Mouse (Mus musculus): Measurements from ENCODE around the gene Gm42906. TPM values are rescaled to one million over a fixed set of nuclear protein-coding genes. Genes with fewer than 3 reads are reported as not detected.

The Gm42906 gene
- polyA plus RNA-seq (2015; fragmentation: Illumina TruSeq; extraction: RNeasy Lipid Tissue Mini Kit (QIAGEN cat#74804); ENCODE audit: insufficient read depth, low read depth, low replicate concordance), result not detected

GRCm38 (mm10) chr5:151428113-151428756 lies at the start of gene Gm42906:
Gene Gm42906, minus strand, starts transcription at chr5:151428163.

GRCm38 (mm10) chr5:151233400-151234031 lies 194.4 kb downstream of the Gm42906 start, which contains the start of gene Stard13:
Gene Stard13, minus strand, starts transcription at chr5:151233836.

Other genes starting within 250 kb of the Gm42906 start
- gene Stard13, start 194.3 kb downstream of the Gm42906 start, polyA plus RNA-seq (2015; fragmentation: Illumina TruSeq; extraction: RNeasy Lipid Tissue Mini Kit (QIAGEN cat#74804); ENCODE audit: insufficient read depth, low read depth, low replicate concordance), result 14.1 TPM
- not detected for gene Vmn2r18, start 177.9 kb upstream of the Gm42906 start, polyA plus RNA-seq (2015; fragmentation: Illumina TruSeq; extraction: RNeasy Lipid Tissue Mini Kit (QIAGEN cat#74804); ENCODE audit: insufficient read depth, low read depth, low replicate concordance)
- 2.8 TPM for gene Rfc3, start 223.1 kb upstream of the Gm42906 start, polyA plus RNA-seq (2015; fragmentation: Illumina TruSeq; extraction: RNeasy Lipid Tissue Mini Kit (QIAGEN cat#74804); ENCODE audit: insufficient read depth, low read depth, low replicate concordance)